Mouse (Mus musculus): ENCODE measurements around the gene Vps11.
A peak's percentile ranks its signal among the peaks of the same experiment; 100 is the strongest.

- TF ChIP-seq CTCF (IDR thresholded peaks at IDR 0.05; ENCODE audit: extremely low read depth, insufficient read depth, low read length): no peak
- peak; percentile 81; the same call in 1 of the 2 replicates for TF ChIP-seq POLR2A (IDR thresholded peaks at IDR 0.05; ENCODE audit: extremely low read depth, insufficient read depth, low read length)
Observed at GRCm38 (mm10) chr9:44326371-44327063, 35.0 kb downstream of the Vps11 start.
